Mouse (Mus musculus) cerebellum, adult 2 months (tissue): ENCODE measurements around the gene Osgep.

Experiments used
- CTCF ChIP-seq: fragments of 200-500 bp; IDR thresholded peaks from 2 replicates; pipeline ENCODE4 v1.5.1; 2011; ENCODE audit warnings: low read depth, mild to moderate bottlenecking, control low read depth, low read length, moderate library complexity, borderline replicate concordance; ENCODE audit not compliant: insufficient read depth
- POLR2A ChIP-seq: fragments of 200-500 bp; IDR thresholded peaks from 2 replicates; pipeline ENCODE4 v1.6.1; 2011; ENCODE audit warnings: low read length, control low read depth, borderline replicate concordance; ENCODE audit not compliant: insufficient read depth

DNA sequence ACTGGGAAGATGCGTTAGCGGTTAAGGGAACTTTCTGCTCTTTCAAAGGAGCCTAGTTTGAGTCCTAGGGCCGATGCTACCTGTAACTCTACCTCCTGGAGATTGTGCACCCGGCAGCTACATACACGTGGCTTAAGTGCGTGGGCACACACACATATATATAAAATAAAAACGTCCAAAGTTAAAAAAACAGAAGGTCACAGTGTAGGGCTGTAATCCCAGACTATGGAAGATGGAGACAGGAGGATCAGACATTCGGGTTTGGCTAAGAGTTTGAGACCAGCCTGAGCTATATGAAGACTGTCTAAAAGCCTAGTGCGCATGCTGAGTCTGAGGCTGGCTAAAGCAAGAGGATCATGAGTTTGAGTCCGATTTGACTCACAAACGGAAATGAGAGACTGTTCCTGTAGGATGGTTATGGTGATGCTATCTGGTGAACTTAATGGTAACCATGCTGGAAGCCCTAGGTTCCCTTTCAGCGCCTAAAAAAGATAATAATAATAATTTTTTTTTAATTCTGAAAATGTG lies 6.9 kb upstream of the Osgep start:
- TF ChIP-seq CTCF (no peak), POLR2A (no peak)
